Mouse (Mus musculus): Measurements from ENCODE around the gene Ltbp2.
A peak's percentile ranks its signal among the peaks of the same experiment; 100 is the strongest.

The Ltbp2 gene

GRCm38 (mm10) chr12:84880091-84880490, 3.8 kb upstream of the Ltbp2 start:
- DNase-seq (ENCODE audit: low spot score in 2 of 2): no peak

GRCm38 (mm10) chr12:84875761-84876480, 411 bp downstream of the Ltbp2 start:
- DNase-seq (ENCODE audit: low spot score in 2 of 2): peak in 1 of 2 experiments; percentile 73

GRCm38 (mm10) chr12:84873434-84873833, 2.9 kb downstream of the Ltbp2 start:
- no peak for DNase-seq (ENCODE audit: low spot score in 2 of 2)

GRCm38 (mm10) chr12:84872310-84872709, 4.0 kb downstream of the Ltbp2 start:
- no peak for DNase-seq (ENCODE audit: low spot score in 2 of 2)

GRCm38 (mm10) chr12:84865431-84865830, 10.9 kb downstream of the Ltbp2 start:
- DNase-seq (ENCODE audit: low spot score in 2 of 2): no peak

- DNase-seq (ENCODE audit: low spot score in 2 of 2): no peak
Measured at GRCm38 (mm10) chr12:84864801-84865200, 11.5 kb downstream of the Ltbp2 start.

- no peak for DNase-seq (ENCODE audit: low spot score in 2 of 2)
Measured at GRCm38 (mm10) chr12:84863196-84863595, 13.1 kb downstream of the Ltbp2 start.

GRCm38 (mm10) chr12:84862136-84862910, 14.0 kb downstream of the Ltbp2 start:
- no peak for DNase-seq (ENCODE audit: low spot score in 2 of 2)

- DNase-seq (ENCODE audit: low spot score in 2 of 2): peak; percentile 48 to 75
Measured at GRCm38 (mm10) chr12:84858149-84859113, 17.9 kb downstream of the Ltbp2 start.

- peak; percentile 71 to 75 for DNase-seq (ENCODE audit: low spot score in 2 of 2)
Measured at GRCm38 (mm10) chr12:84857706-84858105, 18.6 kb downstream of the Ltbp2 start.

- no peak for DNase-seq (ENCODE audit: low spot score in 2 of 2)
Measured at GRCm38 (mm10) chr12:84856532-84856931, 19.8 kb downstream of the Ltbp2 start.

GRCm38 (mm10) chr12:84855084-84855625, 21.2 kb downstream of the Ltbp2 start:
- no peak for DNase-seq (ENCODE audit: low spot score in 2 of 2)

GRCm38 (mm10) chr12:84854392-84855033, 21.8 kb downstream of the Ltbp2 start:
- peak in 1 of 2 experiments; percentile 42 for DNase-seq (ENCODE audit: low spot score in 2 of 2)

- DNase-seq (ENCODE audit: low spot score in 2 of 2): no peak
Measured at GRCm38 (mm10) chr12:84851403-84852040, 24.8 kb downstream of the Ltbp2 start.

GRCm38 (mm10) chr12:84847882-84848281, 28.4 kb downstream of the Ltbp2 start:
- DNase-seq (ENCODE audit: low spot score in 2 of 2): no peak

- no peak for DNase-seq (ENCODE audit: low spot score in 2 of 2)
Measured at GRCm38 (mm10) chr12:84847480-84847879, 28.9 kb downstream of the Ltbp2 start.

- no peak for DNase-seq (ENCODE audit: low spot score in 2 of 2)
Measured at GRCm38 (mm10) chr12:84846594-84847014, 29.7 kb downstream of the Ltbp2 start.

GRCm38 (mm10) chr12:84842706-84843105, 33.6 kb downstream of the Ltbp2 start:
- DNase-seq (ENCODE audit: low spot score in 2 of 2): no peak

GRCm38 (mm10) chr12:84841158-84842140, 34.9 kb downstream of the Ltbp2 start:
- DNase-seq (ENCODE audit: low spot score in 2 of 2): no peak

All from spleen, postnatal 4 days (tissue).